Mouse (Mus musculus): ENCODE measurements around the gene Fgfr2.

DNA sequence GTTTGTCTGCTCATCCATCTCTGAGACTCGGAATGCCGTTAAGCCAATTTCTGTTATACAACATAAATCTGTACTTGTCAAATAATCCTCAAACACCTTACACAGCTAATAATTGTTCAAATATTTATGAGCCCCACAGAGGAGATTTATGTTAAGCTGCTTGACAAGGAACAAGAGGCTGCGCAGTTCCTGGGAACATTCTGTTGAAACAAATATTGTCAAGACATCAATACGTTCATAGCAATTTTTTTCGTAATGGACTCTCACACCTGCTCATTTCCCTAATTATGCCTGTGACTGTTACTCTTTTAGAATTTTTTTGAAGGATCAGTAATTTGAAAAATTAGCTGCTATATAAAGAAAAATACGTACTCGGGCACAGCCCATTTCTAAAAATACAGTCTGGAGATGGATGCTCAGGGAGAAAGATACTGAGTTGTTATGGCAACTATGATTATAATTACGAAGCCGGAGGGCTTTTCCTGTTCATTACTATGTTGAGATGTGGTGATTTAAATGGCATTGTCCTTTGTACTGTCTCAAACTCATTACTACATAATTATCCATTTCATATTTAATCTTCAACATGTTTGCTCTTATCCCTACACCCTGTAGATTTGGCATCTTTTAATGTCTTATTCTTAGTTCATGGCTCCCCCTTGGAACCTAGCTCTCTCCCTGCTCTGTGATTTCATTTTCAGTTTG, 964.7 kb downstream of the Fgfr2 start:
- TF ChIP-seq POLR2A (IDR thresholded peaks at IDR 0.05; ENCODE audit: insufficient read length, low read depth) (no peak), POLR2AphosphoS2 (IDR thresholded peaks at IDR 0.05; ENCODE audit: insufficient read length, low read depth) (no peak), MYOD1 (IDR thresholded peaks at IDR 0.05; ENCODE audit: control insufficient read depth in 1 of 3, insufficient read length in 2 of 3, low read depth in 2 of 3) (no peak), USF1 (IDR thresholded peaks at IDR 0.05; ENCODE audit: low read depth) (no peak)
